Mouse (Mus musculus): ENCODE measurements at regions not wholly inside any gene's neighbourhood (a gene's known extent, or its start where the extent isn't known, plus 50 kb on each side); places are given as distances from the start of the nearest gene placed in this dataset.
"Not testable (repeated sequence)": the region's sequence is repeated elsewhere in the genome, so short reads cannot be mapped to it uniquely, and the experiment has no call there.

- DNase-seq (ENCODE audit: low spot score in 2 of 2), result not testable (repeated sequence)
- intact Hi-C loops (cut with DNase I), result loop anchor here (5.0 kb wide), 1 partner anchor 163 kb away; the partner anchor contains the start of gene Slc35f1
These were observed 112.3 kb downstream of the Nus1 start for GRCm38 (mm10) chr10:52529661-52530060.

DNA sequence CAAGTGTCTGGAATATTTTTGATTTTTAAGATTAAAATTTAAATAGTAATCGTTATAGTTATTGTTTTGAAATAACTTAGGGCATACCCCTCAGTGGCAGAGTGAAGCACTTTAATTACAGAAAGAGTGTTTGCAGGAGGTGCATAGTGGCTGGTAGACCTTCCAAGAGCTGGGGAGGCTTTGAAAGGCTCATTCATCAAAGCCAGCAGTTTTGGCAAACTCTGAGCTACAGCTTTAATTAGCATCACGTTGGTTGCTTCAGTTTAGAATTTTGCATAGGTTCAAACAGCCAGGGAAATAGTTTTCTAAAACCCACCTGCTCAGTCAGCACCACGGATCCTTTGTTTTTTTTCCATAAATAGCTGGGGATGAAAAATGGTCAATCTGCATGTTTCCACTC is 113.5 kb downstream of the Nus1 start:
- no peak for DNase-seq (ENCODE audit: low spot score in 2 of 2)
- intact Hi-C loops (cut with DNase I), result loop anchor here (5.0 kb wide), 1 partner anchor 161 kb away; the partner anchor contains the start of gene Slc35f1

- DNase-seq (ENCODE audit: low spot score in 2 of 2), result no peak
- intact Hi-C loops (cut with DNase I), result loop anchor here (5.0 kb wide), 1 partner anchor 159 kb away; the partner anchor contains the start of gene Slc35f1
These were observed 116.0 kb downstream of the Nus1 start for GRCm38 (mm10) chr10:52533278-52533892.

- intact Hi-C loops (cut with DNase I), result loop anchor here (5.0 kb wide), 1 partner anchor 158 kb away; the partner anchor contains the start of gene Slc35f1
- DNase-seq (ENCODE audit: low spot score in 2 of 2), result peak in 1 of 2 experiments; percentile 21
These were observed 116.5 kb downstream of the Nus1 start for GRCm38 (mm10) chr10:52533893-52534287.

GRCm38 (mm10) chr10:52545566-52545965 is 128.2 kb downstream of the Nus1 start:
- DNase-seq (ENCODE audit: low spot score in 2 of 2), result no peak
- intact Hi-C loops (cut with DNase I), result no loop called here

GRCm38 (mm10) chr10:52577383-52577782 is 113.0 kb upstream of the Slc35f1 start:
- DNase-seq (ENCODE audit: low spot score in 2 of 2), result no peak
- intact Hi-C loops (cut with DNase I), result no loop called here

DNA sequence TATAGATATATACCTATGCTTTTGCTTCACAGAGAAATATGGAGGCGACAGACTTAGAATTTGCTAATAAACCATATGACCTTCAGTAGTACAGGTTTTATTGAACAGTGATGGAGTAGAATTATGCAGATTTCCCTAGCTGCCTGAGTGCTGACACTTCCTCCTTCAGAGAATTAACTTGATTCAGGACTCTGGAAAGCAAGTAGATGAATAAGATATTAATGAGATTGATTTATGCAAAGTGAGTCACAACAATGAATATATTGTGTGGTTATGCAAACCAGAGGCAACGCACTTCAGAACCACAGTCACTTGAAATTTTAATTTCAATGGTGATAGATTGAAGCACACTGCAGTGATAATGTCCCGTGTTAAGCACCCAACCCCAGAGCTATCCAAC is 112.5 kb upstream of the Slc35f1 start:
- no peak for DNase-seq (ENCODE audit: low spot score in 2 of 2)
- intact Hi-C loops (cut with DNase I), result no loop called here

GRCm38 (mm10) chr10:52578238-52578832 is 112.0 kb upstream of the Slc35f1 start:
- DNase-seq (ENCODE audit: low spot score in 2 of 2), result no peak
- intact Hi-C loops (cut with DNase I), result no loop called here

DNA sequence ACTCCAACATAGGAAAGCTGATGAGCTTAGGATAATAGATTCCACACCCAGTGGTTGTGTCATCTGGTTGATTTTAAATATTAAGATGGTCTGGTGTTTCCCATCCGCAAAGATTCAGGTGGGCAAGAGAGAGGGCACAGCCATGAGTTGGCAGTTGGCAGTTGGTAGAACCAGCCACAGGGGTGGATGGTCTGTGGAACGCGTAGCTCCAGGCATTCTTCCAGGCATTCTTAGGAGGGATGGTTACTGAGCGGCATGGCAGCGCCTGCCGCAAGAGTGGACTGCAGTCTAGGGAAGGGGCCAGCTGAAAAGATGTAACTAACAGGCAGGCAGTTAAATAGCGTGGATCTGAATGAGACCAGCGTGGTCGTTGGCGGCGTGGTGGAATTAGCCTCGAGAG is 96.6 kb upstream of the Slc35f1 start:
- no peak for DNase-seq (ENCODE audit: low spot score in 2 of 2)
- intact Hi-C loops (cut with DNase I), result no loop called here

Measured in left cerebral cortex, postnatal 36 days (tissue).